Comparison of ENCODE assay signal across 17 mouse cellular contexts in genomic region chr9:36883569-36883968, GRCm38 (mm10).
"Had no signal": no experiment of that assay in that cellular context is flagged by ENCODE, and none has a peak within 500 bp of the region (broad histone marks: within the 10 kb centered on the region; RNA-seq: fewer than 3 reads in every experiment).

No protein-coding gene starts in this region.

- H3K27ac ChIP-seq: lung, embryonic 15.5 days; macrophage; midbrain, embryonic 12.5 days; neural tube, embryonic 12.5 days; stomach, embryonic 15.5 days; stomach, postnatal 0 days had no signal

- H3K36me3 ChIP-seq: lung, embryonic 15.5 days; stomach, embryonic 15.5 days had no signal

- DNase-seq: liver, postnatal 0 days; lung, adult 2 months; lung, postnatal 14 days; lung, postnatal 36 days; right cerebral cortex, postnatal 14 days; thymus, adult 18-20 months; thymus, postnatal 14 days; thymus, postnatal 36 days had no signal

- H3K4me2 ChIP-seq: lung, embryonic 15.5 days; midbrain, embryonic 12.5 days; midbrain, embryonic 15.5 days; neural tube, embryonic 12.5 days; stomach, embryonic 15.5 days had no signal

- H3K27me3 ChIP-seq: lung, embryonic 15.5 days; midbrain, embryonic 12.5 days; midbrain, embryonic 15.5 days; neural tube, embryonic 12.5 days; stomach, embryonic 15.5 days had no signal

- H3K9me3 ChIP-seq: lung, embryonic 15.5 days; megakaryocyte, embryonic 14.5 days; midbrain, embryonic 12.5 days; midbrain, embryonic 15.5 days; neural tube, embryonic 12.5 days; stomach, embryonic 15.5 days had no signal

- H3K4me1 ChIP-seq: lung, embryonic 15.5 days; megakaryocyte, embryonic 14.5 days; stomach, embryonic 15.5 days had no signal

- H3K9ac ChIP-seq: liver, postnatal 0 days; lung, embryonic 15.5 days; midbrain, embryonic 12.5 days; midbrain, embryonic 15.5 days; neural tube, embryonic 12.5 days; stomach, embryonic 15.5 days had no signal

- ATAC-seq: liver, postnatal 0 days; lung, postnatal 0 days; midbrain, embryonic 15.5 days had no signal

- H3K4me3 ChIP-seq: lung, embryonic 15.5 days; megakaryocyte, embryonic 14.5 days; midbrain, embryonic 12.5 days; midbrain, embryonic 15.5 days; neural tube, embryonic 12.5 days; stomach, embryonic 15.5 days had no signal
